Mouse (Mus musculus) midbrain, embryonic 16.5 days (tissue): ENCODE measurements at regions not wholly inside any gene's neighbourhood (a gene's known extent, or its start where the extent isn't known, plus 50 kb on each side); places are given as distances from the start of the nearest gene placed in this dataset.

Experiments used
- ATAC-seq: fragments of 200-750 bp; cut with Nextera tagmentation; 2 replicates; pipeline ENCODE4 v1.8.0; 2017; ENCODE audit warnings: moderate TSS enrichment
- H3K27ac ChIP-seq: fragments of 300-500 bp; sonication (generic); 2 replicates; pipeline ENCODE4 v1.5.1; 2014; ENCODE audit warnings: mild to moderate bottlenecking, low read length, mixed read lengths
- H3K27me3 ChIP-seq: fragments of 300-500 bp; sonication (generic); 2 replicates; pipeline ENCODE4 v1.6.1; 2014; ENCODE audit warnings: low read depth, low read length, mixed read lengths; ENCODE audit not compliant: control insufficient read depth, insufficient read depth
- H3K36me3 ChIP-seq: fragments of 300-500 bp; sonication (generic); 2 replicates; pipeline ENCODE4 v1.6.1; 2014; ENCODE audit warnings: mild to moderate bottlenecking, low read length, moderate library complexity, mixed read lengths; ENCODE audit not compliant: control insufficient read depth, insufficient read depth
- H3K4me1 ChIP-seq: fragments of 300-500 bp; sonication (generic); 2 replicates; pipeline ENCODE4 v1.6.1; 2014; ENCODE audit warnings: mild to moderate bottlenecking, low read length, mixed read lengths; ENCODE audit not compliant: control insufficient read depth, insufficient read depth
- H3K4me2 ChIP-seq: fragments of 300-500 bp; sonication (generic); 2 replicates; pipeline ENCODE4 v1.6.1; 2014; ENCODE audit warnings: mild to moderate bottlenecking, low read length, mixed read lengths
- H3K4me3 ChIP-seq: fragments of 300-500 bp; sonication (generic); 2 replicates; pipeline ENCODE4 v1.5.1; 2014; ENCODE audit warnings: low read depth, mild to moderate bottlenecking, low read length, moderate library complexity, mixed read lengths
- H3K9ac ChIP-seq: fragments of 300-500 bp; sonication (generic); 2 replicates; pipeline ENCODE4 v1.6.1; 2014; ENCODE audit warnings: low read depth, low read length, mixed read lengths
- H3K9me3 ChIP-seq: fragments of 300-500 bp; sonication (generic); replicated peaks from 2 replicates; pipeline ENCODE4 v1.6.1; 2014; ENCODE audit warnings: mild to moderate bottlenecking, low read length, mixed read lengths; ENCODE audit not compliant: control insufficient read depth, poor library complexity, severe bottlenecking
- WGBS: fragments of 180-500 bp; shearing (Covaris S2); extraction: QIAGEN DNeasy Blood & Tissue Kit; methylation state at CpG from one replicate; pipeline ENCODE4 v1.1.7; 2014; 5-methylcytosine and 5-hydroxymethylcytosine counted together

DNA sequence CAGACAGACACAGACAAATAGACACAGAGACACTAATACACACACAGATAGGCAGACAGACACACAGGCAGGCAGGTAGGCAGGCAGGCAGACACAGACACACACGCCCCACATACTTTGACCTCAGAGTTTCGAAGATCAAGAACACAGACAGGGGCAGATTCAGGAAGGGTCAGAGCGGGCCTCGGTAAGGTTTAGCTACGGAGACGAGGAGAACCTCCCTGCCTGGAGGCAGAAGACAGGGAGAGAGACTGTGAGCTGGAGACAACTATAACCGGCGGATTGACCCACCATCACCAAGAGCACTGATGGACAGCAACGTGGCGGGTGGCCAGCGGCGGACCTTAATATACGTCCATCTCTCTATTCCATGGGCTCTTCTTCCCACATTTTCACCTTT lies 50.1 kb upstream of the Foxp4 start:
- ATAC-seq, result 0 out of 2 replicates have a peak, but pooled peaks have one; percentile 29
- H3K36me3 ChIP-seq, result no peaks in the 10 kb centered on the region
- H3K27ac ChIP-seq, result no peak overlapping the region
- H3K4me1 ChIP-seq, result peaks cover 26% of the 10 kb centered on the region
- 0 out of 2 replicates have a peak, but pooled peaks cover 9% of the 10 kb centered on the region for H3K27me3 ChIP-seq
- no peaks in the 10 kb centered on the region for H3K9me3 ChIP-seq
- 9% methylated on average over 13 of the region's 13 CpGs for WGBS
- peak overlapping the region; percentile 93 for H3K4me2 ChIP-seq
- peak overlapping the region; percentile 40 for H3K4me3 ChIP-seq
- peak overlapping the region; percentile 39 for H3K9ac ChIP-seq
